Mouse (Mus musculus) limb, embryonic 14.5 days (tissue): ENCODE results near the gene Slc9a4. TPM values are rescaled to one million over a fixed set of nuclear protein-coding genes. Genes with fewer than 3 reads are reported as not detected.

ENCODE experiments used
- ATAC-seq: fragments of 200-750 bp; cut with Nextera tagmentation; 2 replicates; pipeline ENCODE4 v1.8.0; 2017; ENCODE audit warnings: low read depth, moderate number of reproducible peaks, moderate TSS enrichment; ENCODE audit not compliant: low FRiP score
- DNase-seq: peaks from one replicate; pipeline ENCODE4 v3.0.0-alpha.2; 2015; ENCODE audit warnings: low spot score
- H3K27ac ChIP-seq: fragments of 300-500 bp; sonication (generic); replicated peaks from 2 replicates; pipeline ENCODE4 v1.5.1; 2014; ENCODE audit warnings: low read depth, mild to moderate bottlenecking, low read length, moderate library complexity, mixed read lengths
- H3K27me3 ChIP-seq: fragments of 300-500 bp; sonication (generic); 2 replicates; pipeline ENCODE4 v1.6.1; 2014; ENCODE audit warnings: low read length, mixed read lengths; ENCODE audit not compliant: control insufficient read depth, insufficient read depth
- H3K36me3 ChIP-seq: fragments of 300-500 bp; sonication (generic); 2 replicates; pipeline ENCODE4 v1.6.1; 2014; ENCODE audit warnings: mild to moderate bottlenecking, low read length, moderate library complexity, mixed read lengths; ENCODE audit not compliant: control insufficient read depth, insufficient read depth
- H3K4me1 ChIP-seq: fragments of 300-500 bp; sonication (generic); 2 replicates; pipeline ENCODE4 v1.6.1; 2014; ENCODE audit warnings: antibody characterized with exemption, low read length, mixed read lengths; ENCODE audit not compliant: control insufficient read depth, insufficient read depth
- H3K4me2 ChIP-seq: fragments of 300-500 bp; sonication (generic); replicated peaks from 2 replicates; pipeline ENCODE4 v1.6.1; 2014; ENCODE audit warnings: low read depth, mild to moderate bottlenecking, low read length, moderate library complexity; ENCODE audit not compliant: severe bottlenecking
- H3K4me3 ChIP-seq: fragments of 300-500 bp; sonication (generic); replicated peaks from 2 replicates; pipeline ENCODE4 v1.5.1; 2014; ENCODE audit warnings: low read length
- H3K9ac ChIP-seq: fragments of 300-500 bp; sonication (generic); 2 replicates; pipeline ENCODE4 v1.6.1; 2014; ENCODE audit warnings: mild to moderate bottlenecking, low read depth, low read length, moderate library complexity; ENCODE audit not compliant: severe bottlenecking
- H3K9me3 ChIP-seq: fragments of 300-500 bp; sonication (generic); 2 replicates; pipeline ENCODE4 v1.6.1; 2016; ENCODE audit warnings: low read length; ENCODE audit not compliant: control insufficient read depth
- POLR2A ChIP-seq: fragments of 200-500 bp; IDR thresholded peaks from 2 replicates; pipeline ENCODE4 v1.8.0; 2012; ENCODE audit warnings: inconsistent platforms, mild to moderate bottlenecking, moderate library complexity, borderline replicate concordance; ENCODE audit not compliant: insufficient read depth, insufficient read length; ENCODE audit errors: extremely low read depth
- WGBS: fragments of 180-500 bp; shearing (Covaris S2); extraction: QIAGEN DNeasy Blood & Tissue Kit; methylation state at CpG from one replicate; pipeline ENCODE4 v1.1.7; 2014; 5-methylcytosine and 5-hydroxymethylcytosine counted together
- polyA plus RNA-seq, 2 experiments: library from polyadenylated mRNA; depleted of rRNA in 1 of 2; stranded (reverse) in 1 of 2; unstranded in 1 of 2; fragments of >200 nt; fragmentation: Nextera tagmentation in 1 of 2; extraction: Ambion mirVana in 1 of 2; gene quantifications; 2 replicates each; pipeline versions ENCODE4 v1.2.1 to v1.2.3; 2012 to 2014

The Slc9a4 gene
- 0.04 and 0.09 TPM in 2 replicates for polyA plus RNA-seq (2012; rRNA removed)
- polyA plus RNA-seq (2014; fragmentation: Nextera tagmentation; extraction: Ambion mirVana) = not detected in 2 replicates

- Histone ChIP-seq H3K9ac (no peak within 1 kb of the TSS), H3K4me1 (no peaks in the 10 kb centered on the region), H3K4me3 (no peak within 1 kb of the TSS), H3K36me3 (no peaks in the 10 kb centered on the region), H3K9me3 (no peaks in the 10 kb centered on the region), H3K27ac (no peak within 1 kb of the TSS), H3K4me2 (no peak within 1 kb of the TSS; the same call in 1 of the 2 replicates), H3K27me3 (peaks cover 5% of the 10 kb centered on the region; the same call in 1 of the 2 replicates)
- no peak for TF ChIP-seq POLR2A
- WGBS = 6% methylated on average over 7 of the region's 7 CpGs
- peak; percentile 61 for DNase-seq
- ATAC-seq = no peak
These were observed at the start of gene Slc9a4 for GRCm38 (mm10) chr1:40579784-40580183. Gene Slc9a4, plus strand, starts transcription at chr1:40580081.

GRCm38 (mm10) chr1:40537577-40537976 is 42.3 kb upstream of the Slc9a4 start:
- no peaks in the 10 kb centered on the region for H3K36me3 ChIP-seq
- WGBS = 88% methylated on average over 5 of the region's 5 CpGs
- no peaks in the 10 kb centered on the region for H3K4me1 ChIP-seq
- ATAC-seq (no peak), DNase-seq (no peak)
- H3K4me3 ChIP-seq = no peak overlapping the region
- no peak overlapping the region for H3K27ac ChIP-seq
- H3K9me3 ChIP-seq = no peaks in the 10 kb centered on the region
- no peak overlapping the region for H3K4me2 ChIP-seq
- H3K9ac ChIP-seq = no peak overlapping the region
- TF ChIP-seq POLR2A = no peak
- H3K27me3 ChIP-seq = no peaks in the 10 kb centered on the region

GRCm38 (mm10) chr1:40544650-40545049 is 35.2 kb upstream of the Slc9a4 start:
- Histone ChIP-seq H3K4me1 (no peaks in the 10 kb centered on the region), H3K4me2 (no peak overlapping the region), H3K9me3 (no peaks in the 10 kb centered on the region), H3K4me3 (no peak overlapping the region), H3K9ac (no peak overlapping the region), H3K36me3 (no peaks in the 10 kb centered on the region), H3K27me3 (no peaks in the 10 kb centered on the region), H3K27ac (no peak overlapping the region)
- ATAC-seq (no peak; the same call in 1 of the 2 replicates), DNase-seq (peak; percentile 71)
- no peak for TF ChIP-seq POLR2A
- WGBS = 0% methylated on average over 2 of the region's 2 CpGs

GRCm38 (mm10) chr1:40546645-40547044 is 33.2 kb upstream of the Slc9a4 start:
- no peak for ATAC-seq
- Histone ChIP-seq H3K27me3 (no peaks in the 10 kb centered on the region), H3K4me2 (no peak overlapping the region), H3K4me3 (no peak overlapping the region), H3K9ac (no peak overlapping the region), H3K36me3 (no peaks in the 10 kb centered on the region), H3K4me1 (no peaks in the 10 kb centered on the region), H3K27ac (no peak overlapping the region), H3K9me3 (no peaks in the 10 kb centered on the region)
- TF ChIP-seq POLR2A = no peak
- 76% methylated on average over 4 of the region's 4 CpGs for WGBS
- no peak for DNase-seq

GRCm38 (mm10) chr1:40547064-40547572 is 32.8 kb upstream of the Slc9a4 start:
- Histone ChIP-seq H3K4me1 (no peaks in the 10 kb centered on the region), H3K27ac (no peak overlapping the region), H3K4me2 (no peak overlapping the region), H3K27me3 (no peaks in the 10 kb centered on the region), H3K9me3 (no peaks in the 10 kb centered on the region), H3K9ac (no peak overlapping the region), H3K4me3 (no peak overlapping the region), H3K36me3 (no peaks in the 10 kb centered on the region)
- DNase-seq (no peak), ATAC-seq (no peak)
- WGBS = 72% methylated on average over 11 of the region's 11 CpGs
- no peak for TF ChIP-seq POLR2A
